Mouse (Mus musculus): ENCODE measurements around the gene Rab31. TPM values are rescaled to one million over a fixed set of nuclear protein-coding genes. Genes with fewer than 3 reads are reported as not detected.

Rab31 gene
- polyA plus RNA-seq, 1 experiment from 2014 or later = 73.3 TPM

DNA sequence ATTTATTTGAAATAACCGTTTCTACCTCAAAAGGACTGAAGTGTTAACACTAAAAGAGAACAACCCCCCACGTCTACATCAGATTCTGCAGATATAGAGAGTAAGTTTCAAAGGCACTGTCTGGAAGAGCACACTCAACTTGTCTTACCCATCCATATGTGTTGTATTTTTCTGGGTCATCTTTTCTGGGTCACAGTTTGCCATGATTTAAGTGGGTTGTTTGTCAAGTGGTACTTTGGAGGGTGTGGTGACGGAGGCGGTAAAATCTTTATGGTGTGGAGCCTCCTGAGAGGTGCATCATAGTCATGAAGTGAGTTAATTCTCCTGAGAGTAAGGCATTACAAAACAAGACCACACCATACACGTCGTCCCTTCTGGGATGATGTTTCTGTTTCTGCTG is 147.0 kb downstream of the Rab31 start:
- H3K9ac ChIP-seq = no peak overlapping the region
- WGBS = 84% methylated on average over 6 of the region's 6 CpGs

DNA sequence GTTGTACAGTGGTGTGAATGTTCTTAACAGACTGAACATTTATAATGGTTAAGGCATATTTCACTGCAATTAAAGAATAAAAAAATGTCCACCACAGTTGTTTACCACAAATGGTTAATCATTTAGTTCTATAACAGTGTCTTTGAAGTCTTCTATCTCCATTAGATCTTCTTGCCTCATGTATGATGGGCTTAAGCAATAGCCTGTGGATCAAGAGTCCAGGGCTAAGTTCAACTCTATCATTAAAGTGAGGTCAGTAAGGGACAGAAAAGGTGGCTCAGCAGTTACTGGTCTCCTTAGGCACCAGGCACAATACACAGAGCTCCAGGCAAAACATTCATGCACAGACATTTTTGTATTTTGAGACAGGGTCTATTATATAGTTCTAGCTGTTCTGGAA is 149.4 kb downstream of the Rab31 start:
- Histone ChIP-seq H3K27ac (no peak overlapping the region), H3K4me1 (no peaks in the 10 kb centered on the region), H3K36me3 (no peaks in the 10 kb centered on the region), H3K4me2 (replicated peaks) (no peak overlapping the region), H3K27me3 (replicated peaks) (no peaks in the 10 kb centered on the region), H3K9ac (no peak overlapping the region), H3K4me3 (no peak overlapping the region), H3K9me3 (no peaks in the 10 kb centered on the region)
- ATAC-seq (ENCODE audit: low FRiP score, low read depth) = no peak

More for the DNA sequence above, 147.0 kb downstream of the Rab31 start:
- ATAC-seq (ENCODE audit: low FRiP score, low read depth) = no peak
- H3K27ac ChIP-seq = no peak overlapping the region
- no peak overlapping the region for H3K4me2 ChIP-seq (replicated peaks)
- no peaks in the 10 kb centered on the region for H3K36me3 ChIP-seq
- no peaks in the 10 kb centered on the region for H3K4me1 ChIP-seq
- H3K9me3 ChIP-seq = no peaks in the 10 kb centered on the region
- no peaks in the 10 kb centered on the region for H3K27me3 ChIP-seq (replicated peaks)
- H3K4me3 ChIP-seq = no peak overlapping the region

DNA sequence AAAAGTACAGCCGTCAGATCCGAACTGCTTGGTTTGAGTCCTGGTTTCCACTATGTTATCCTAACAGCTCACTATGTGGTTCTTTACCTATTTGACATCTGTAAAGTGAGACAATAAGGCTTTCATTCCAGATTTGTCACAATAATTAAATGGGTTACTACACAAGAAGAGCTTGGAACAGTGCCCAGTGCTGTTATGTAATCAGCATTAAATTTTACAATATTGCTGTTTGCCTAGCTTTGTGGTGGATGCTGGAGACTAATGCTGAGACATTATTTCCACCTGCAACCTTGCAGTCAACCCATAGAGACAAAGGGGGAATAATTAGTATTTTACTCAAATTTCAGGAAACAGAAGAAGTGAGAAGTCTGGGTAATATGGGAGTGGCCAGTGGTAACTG is 154.1 kb downstream of the Rab31 start:
- no peak overlapping the region for H3K9ac ChIP-seq
- H3K27me3 ChIP-seq (replicated peaks) = no peaks in the 10 kb centered on the region
- no peak overlapping the region for H3K4me2 ChIP-seq (replicated peaks)
- no peaks in the 10 kb centered on the region for H3K9me3 ChIP-seq
- H3K36me3 ChIP-seq = no peaks in the 10 kb centered on the region
- no peak for ATAC-seq (ENCODE audit: low FRiP score, low read depth)
- no peak overlapping the region for H3K27ac ChIP-seq
- no peak overlapping the region for H3K4me3 ChIP-seq
- H3K4me1 ChIP-seq = no peaks in the 10 kb centered on the region; the same call in 1 of the 2 replicates
- WGBS = 89% methylated on average over 2 of the region's 2 CpGs

DNA sequence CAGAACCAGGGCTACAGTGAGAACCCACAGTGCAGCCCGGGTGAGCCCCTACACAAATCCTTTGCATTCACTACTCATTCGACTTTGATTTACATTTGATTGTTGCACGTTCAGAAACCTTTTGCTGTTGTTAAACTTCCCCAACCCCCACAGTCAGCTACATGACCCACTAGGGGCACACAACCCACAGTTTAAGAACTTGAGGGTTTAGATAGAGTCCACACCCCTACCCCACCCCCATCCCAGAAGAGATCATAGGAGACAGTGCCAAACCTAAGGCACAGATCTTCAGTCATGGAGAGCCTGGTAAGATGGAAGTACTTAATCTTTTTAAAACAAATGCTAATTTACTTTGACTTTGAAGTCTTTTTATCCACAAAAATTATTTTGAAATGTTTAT is 156.9 kb downstream of the Rab31 start:
- Histone ChIP-seq H3K4me1 (peaks cover 10% of the 10 kb centered on the region), H3K9me3 (no peaks in the 10 kb centered on the region), H3K27me3 (replicated peaks) (no peaks in the 10 kb centered on the region), H3K4me3 (no peak overlapping the region), H3K27ac (no peak overlapping the region), H3K4me2 (replicated peaks) (no peak overlapping the region), H3K36me3 (no peaks in the 10 kb centered on the region), H3K9ac (no peak overlapping the region)
- 34% methylated on average over 3 of the region's 3 CpGs for WGBS
- ATAC-seq (ENCODE audit: low FRiP score, low read depth) = no peak

DNA sequence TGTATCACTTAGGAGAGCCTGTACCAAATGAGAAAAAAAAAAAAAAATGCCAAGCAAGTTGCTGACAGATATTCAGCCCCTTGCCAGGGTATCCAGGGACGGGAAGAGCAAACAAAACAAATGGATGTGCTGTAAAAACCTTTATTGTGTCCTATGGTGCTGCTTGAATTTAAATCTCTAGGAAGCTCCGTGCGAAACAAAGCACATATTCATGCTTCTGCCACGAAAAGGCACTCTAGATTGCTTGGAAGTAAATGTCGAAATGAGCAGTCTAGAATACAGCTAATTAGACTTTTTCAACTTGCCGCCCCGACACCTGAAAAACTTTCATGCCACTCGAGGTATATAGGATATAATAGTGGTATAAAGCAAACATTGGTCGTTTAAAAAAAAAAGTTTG is 158.1 kb downstream of the Rab31 start:
- Histone ChIP-seq H3K4me1 (peaks cover 19% of the 10 kb centered on the region), H3K27me3 (replicated peaks) (no peaks in the 10 kb centered on the region), H3K9ac (peak overlapping the region; percentile 96), H3K36me3 (no peaks in the 10 kb centered on the region), H3K27ac (peak overlapping the region; percentile 99), H3K4me3 (peak overlapping the region; percentile 96), H3K4me2 (replicated peaks) (peak overlapping the region; percentile 79), H3K9me3 (no peaks in the 10 kb centered on the region)
- under 1% methylated on average over 9 of the region's 9 CpGs for WGBS
- ATAC-seq (ENCODE audit: low FRiP score, low read depth) = no peak

DNA sequence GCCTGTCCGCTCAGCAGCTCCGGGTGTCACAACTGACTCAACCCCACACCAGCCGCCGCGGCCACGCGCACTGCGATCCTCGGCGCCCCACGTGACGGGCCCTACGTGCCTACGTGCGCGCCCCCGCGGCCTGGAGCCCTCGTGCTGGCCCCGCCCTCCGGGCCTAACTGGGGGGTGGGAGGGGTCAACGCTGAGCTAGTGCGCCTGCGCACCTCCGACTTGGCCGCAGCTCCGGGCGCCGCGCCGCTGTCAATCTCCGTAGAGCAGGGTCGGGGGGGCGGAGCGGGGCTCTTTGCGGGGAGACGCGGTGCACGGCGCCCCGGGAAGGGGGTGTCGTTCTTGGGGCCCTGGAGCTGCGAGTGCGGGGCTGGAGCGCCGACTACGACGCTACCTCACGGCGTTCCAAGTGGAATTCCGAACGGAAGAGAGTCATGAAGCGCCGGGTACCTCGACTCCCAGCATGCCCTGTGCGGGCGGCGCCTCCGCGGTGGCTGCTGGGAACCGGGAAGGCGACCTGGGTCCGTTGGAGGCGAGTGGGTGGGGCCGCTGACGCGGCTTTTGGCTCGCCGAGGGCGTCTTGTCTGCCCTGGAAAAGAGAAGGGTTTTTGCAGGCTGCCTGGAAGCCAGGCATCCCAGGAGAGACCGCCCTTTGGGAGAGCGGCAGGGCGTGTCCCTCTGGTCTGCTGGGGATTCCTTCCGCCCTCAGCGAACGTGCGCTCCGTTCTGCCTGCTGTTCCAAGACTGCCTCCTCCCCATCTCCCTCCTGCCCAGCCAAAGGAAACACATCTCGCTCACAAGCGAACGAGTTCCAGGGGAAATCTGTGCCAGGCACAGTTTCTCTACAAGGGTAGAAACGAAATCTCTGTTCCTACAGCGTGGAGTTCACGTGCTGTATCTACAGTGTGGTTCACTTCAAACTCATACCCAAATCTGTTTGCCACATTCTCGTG is 158.8 kb downstream of the Rab31 start, which contains the start of gene Vapa:
Vapa (minus strand) TSS at position 93 of the 950 bp plus-strand sequence.
- Histone ChIP-seq H3K27ac (peak within 1 kb of the TSS; percentile 99), H3K27me3 (replicated peaks) (no peaks in the 10 kb centered on the region), H3K4me3 (peak within 1 kb of the TSS; percentile 96), H3K4me2 (replicated peaks) (peak within 1 kb of the TSS; percentile 79), H3K9me3 (no peaks in the 10 kb centered on the region), H3K4me1 (peaks cover 26% of the 10 kb centered on the region), H3K36me3 (no peaks in the 10 kb centered on the region), H3K9ac (peak within 1 kb of the TSS; percentile 96)
- ATAC-seq (ENCODE audit: low FRiP score, low read depth) = peak; percentile 92
- under 1% methylated on average over 85 of the region's 85 CpGs for WGBS

DNA sequence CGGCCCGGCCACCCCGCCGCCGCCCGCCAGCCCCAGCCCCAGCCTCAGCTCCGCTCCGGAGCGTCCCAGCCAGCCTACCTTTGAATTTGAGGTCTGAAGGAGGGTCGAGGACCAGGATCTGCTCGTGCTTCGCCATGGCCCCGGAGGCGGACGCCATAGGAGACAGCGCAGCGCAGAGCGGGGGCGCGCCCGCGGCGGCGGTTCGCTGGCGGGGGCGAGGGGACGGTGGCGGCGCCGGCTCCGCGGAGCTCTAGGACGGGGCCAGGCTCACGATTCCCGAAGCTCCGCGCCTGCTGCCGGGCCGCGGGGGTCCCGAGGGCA is 159.4 kb downstream of the Rab31 start:
- Histone ChIP-seq H3K4me1 (peaks cover 29% of the 10 kb centered on the region), H3K27me3 (replicated peaks) (no peaks in the 10 kb centered on the region), H3K9me3 (no peaks in the 10 kb centered on the region), H3K4me3 (peak overlapping the region; percentile 96), H3K9ac (peak overlapping the region; percentile 96), H3K27ac (peak overlapping the region; percentile 99), H3K36me3 (no peaks in the 10 kb centered on the region), H3K4me2 (replicated peaks) (peak overlapping the region; percentile 79)
- under 1% methylated on average over 42 of the region's 42 CpGs for WGBS
- ATAC-seq (ENCODE audit: low FRiP score, low read depth) = peak; percentile 71

DNA sequence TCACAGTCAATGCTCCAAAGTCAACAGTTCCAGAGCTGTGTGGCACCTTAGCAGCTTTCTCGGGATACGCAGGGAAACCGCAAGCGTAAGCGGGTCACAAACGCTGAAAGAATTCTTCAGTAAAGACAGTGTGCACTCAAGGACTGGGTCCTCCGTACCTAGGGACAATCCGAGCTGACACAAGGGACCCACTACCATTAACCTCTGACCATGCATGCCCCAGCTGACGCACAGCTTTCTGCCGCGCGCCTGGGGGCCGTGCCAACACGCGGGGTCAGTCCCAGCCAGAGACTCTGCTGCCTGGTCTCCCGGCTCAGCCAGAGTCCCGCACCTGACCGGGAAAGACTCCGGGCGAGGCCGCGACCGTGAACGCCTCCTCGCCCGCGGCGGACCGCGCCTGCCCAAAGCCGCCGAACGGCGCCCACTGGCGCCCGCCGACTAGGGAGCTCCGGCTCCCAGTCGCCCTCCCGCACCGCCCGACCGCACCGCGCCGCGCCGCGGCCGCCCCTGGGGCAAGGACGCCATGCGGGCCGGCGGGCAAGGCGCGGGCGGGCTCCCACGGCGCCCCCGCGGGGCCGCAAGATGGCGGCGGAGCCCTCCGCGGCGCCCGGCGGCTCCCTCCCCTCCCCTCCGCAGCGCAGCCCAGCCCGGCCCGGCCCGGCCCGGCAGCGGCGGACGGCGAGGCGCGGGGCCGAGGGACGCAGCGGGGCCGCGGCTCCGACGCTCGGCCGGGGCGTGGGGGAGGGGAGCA is 160.0 kb downstream of the Rab31 start:
- under 1% methylated on average over 42 of the region's 91 CpGs for WGBS

DNA sequence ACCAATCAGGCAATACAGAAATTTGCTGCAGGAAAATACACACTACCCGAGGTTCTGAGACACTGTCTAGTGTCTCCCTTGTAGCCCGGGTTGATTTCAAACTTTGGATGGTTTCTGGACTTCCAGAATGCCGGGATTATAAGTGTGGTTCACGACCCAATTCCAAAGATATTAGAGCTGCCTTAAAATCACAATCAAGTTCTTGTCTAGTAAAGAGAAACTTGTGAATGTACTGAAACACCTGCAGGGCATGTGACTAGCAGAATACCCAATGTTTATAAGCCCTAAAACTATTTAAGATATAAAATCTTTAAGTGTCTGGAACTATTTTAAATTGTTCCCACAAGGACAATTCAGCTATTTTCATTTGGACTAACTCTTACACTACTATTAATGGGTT is 160.8 kb downstream of the Rab31 start:
- H3K4me1 ChIP-seq = peaks cover 32% of the 10 kb centered on the region
- H3K9me3 ChIP-seq = no peaks in the 10 kb centered on the region
- no peaks in the 10 kb centered on the region for H3K27me3 ChIP-seq (replicated peaks)
- no peaks in the 10 kb centered on the region for H3K36me3 ChIP-seq
- no peak for ATAC-seq (ENCODE audit: low FRiP score, low read depth)
- H3K4me3 ChIP-seq = peak overlapping the region; percentile 96
- no peak overlapping the region for H3K27ac ChIP-seq
- 0 out of 2 replicates have a peak overlapping the region, but pooled peaks have one; percentile 21 for H3K9ac ChIP-seq
- WGBS = 14% methylated on average over 4 of the region's 4 CpGs
- H3K4me2 ChIP-seq (replicated peaks) = peak overlapping the region; percentile 79

More for the DNA sequence above, 160.0 kb downstream of the Rab31 start:
- peaks cover 32% of the 10 kb centered on the region for H3K4me1 ChIP-seq
- H3K36me3 ChIP-seq = no peaks in the 10 kb centered on the region
- no peaks in the 10 kb centered on the region for H3K9me3 ChIP-seq
- peak overlapping the region; percentile 96 for H3K9ac ChIP-seq
- no peaks in the 10 kb centered on the region for H3K27me3 ChIP-seq (replicated peaks)
- H3K4me3 ChIP-seq = peak overlapping the region; percentile 96
- peak overlapping the region; percentile 79 for H3K4me2 ChIP-seq (replicated peaks)
- ATAC-seq (ENCODE audit: low FRiP score, low read depth) = peak; percentile 49
- peak overlapping the region; percentile 99 for H3K27ac ChIP-seq

DNA sequence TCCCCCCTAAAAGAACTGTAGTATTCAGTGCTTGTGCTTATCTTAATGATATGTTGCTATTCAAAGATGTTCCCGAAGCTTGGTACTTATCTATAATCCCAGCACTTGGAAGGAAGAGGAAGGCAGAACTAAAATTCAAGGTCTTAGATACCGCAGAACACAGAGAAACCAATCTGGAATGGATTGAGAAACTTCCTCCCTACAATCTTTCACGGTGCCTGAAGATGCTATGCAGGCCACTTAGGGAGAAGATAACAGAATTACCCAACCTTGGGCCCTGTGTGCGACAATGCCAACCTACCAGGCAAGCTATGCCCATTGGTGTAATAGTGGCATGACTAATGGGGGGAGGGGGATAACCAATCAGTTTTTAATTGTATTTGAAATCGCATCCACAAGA is 163.8 kb downstream of the Rab31 start:
- no peak overlapping the region for H3K4me2 ChIP-seq (replicated peaks)
- no peaks in the 10 kb centered on the region for H3K27me3 ChIP-seq (replicated peaks)
- H3K36me3 ChIP-seq = no peaks in the 10 kb centered on the region
- no peak overlapping the region for H3K4me3 ChIP-seq
- no peak overlapping the region for H3K27ac ChIP-seq
- WGBS = 82% methylated on average over 5 of the region's 5 CpGs
- peaks cover 32% of the 10 kb centered on the region for H3K4me1 ChIP-seq
- no peaks in the 10 kb centered on the region for H3K9me3 ChIP-seq
- no peak overlapping the region for H3K9ac ChIP-seq
- no peak for ATAC-seq (ENCODE audit: low FRiP score, low read depth)

DNA sequence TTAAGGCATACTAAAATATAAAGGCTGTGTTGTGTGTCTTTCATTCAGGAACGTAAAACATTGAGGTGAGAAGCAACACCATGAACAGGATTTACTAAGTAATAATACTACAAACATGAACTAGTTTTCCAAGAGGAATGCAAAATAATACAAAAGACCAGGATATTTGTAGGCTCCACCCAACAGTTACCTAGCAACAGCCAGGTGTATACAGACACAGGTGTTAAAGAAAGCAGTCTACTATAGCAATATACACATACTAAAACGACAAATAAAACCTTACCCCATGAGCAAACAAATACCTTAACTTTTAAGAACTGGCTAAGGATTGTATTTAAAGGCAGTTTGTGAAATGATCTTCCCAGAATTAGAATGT is 164.3 kb downstream of the Rab31 start:
- peaks cover 32% of the 10 kb centered on the region for H3K4me1 ChIP-seq
- WGBS = 77% methylated on average over 2 of the region's 2 CpGs
- H3K4me3 ChIP-seq = no peak overlapping the region
- no peaks in the 10 kb centered on the region for H3K9me3 ChIP-seq
- H3K27ac ChIP-seq = no peak overlapping the region
- ATAC-seq (ENCODE audit: low FRiP score, low read depth) = no peak
- H3K4me2 ChIP-seq (replicated peaks) = no peak overlapping the region
- H3K36me3 ChIP-seq = no peaks in the 10 kb centered on the region
- H3K27me3 ChIP-seq (replicated peaks) = no peaks in the 10 kb centered on the region
- H3K9ac ChIP-seq = no peak overlapping the region

DNA sequence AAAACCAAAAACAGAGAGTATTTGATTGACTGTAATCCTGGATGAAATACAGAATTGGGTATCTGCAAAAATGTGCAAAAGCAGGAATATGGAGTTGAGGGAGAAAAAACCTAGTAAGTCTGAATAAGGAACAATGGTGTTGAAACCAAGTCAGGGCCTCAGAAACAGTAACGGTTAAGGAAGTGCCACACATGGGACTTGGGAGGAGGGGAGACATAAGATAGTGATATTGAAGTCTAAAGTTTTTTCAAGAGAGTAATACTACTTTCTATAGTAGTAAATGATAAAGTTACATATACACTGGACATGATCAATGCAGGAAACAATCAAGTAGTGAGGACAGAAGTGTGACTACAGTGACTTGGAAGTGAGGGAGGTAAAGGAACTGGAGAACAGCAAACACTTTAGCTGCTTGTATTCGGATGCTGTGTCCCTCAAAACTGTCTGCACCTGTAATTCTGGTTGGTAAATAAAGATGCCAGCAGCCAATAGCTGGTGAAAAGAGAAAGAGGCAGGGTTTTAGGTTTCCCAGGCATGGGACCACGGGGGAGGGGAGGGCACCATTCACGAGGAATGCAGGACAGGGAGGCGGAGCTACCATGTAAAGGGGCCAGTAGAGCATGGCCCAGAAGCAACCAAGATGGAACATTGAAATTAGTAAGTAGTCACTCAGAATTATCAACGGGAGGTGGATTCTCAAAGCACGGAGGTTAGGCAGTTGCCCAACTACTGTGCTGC is 164.8 kb downstream of the Rab31 start:
- Histone ChIP-seq H3K36me3 (no peaks in the 10 kb centered on the region), H3K27me3 (replicated peaks) (no peaks in the 10 kb centered on the region), H3K4me2 (replicated peaks) (no peak overlapping the region), H3K9ac (no peak overlapping the region), H3K4me1 (peaks cover 32% of the 10 kb centered on the region), H3K9me3 (no peaks in the 10 kb centered on the region), H3K4me3 (no peak overlapping the region), H3K27ac (no peak overlapping the region)
- no peak for ATAC-seq (ENCODE audit: low FRiP score, low read depth)
- 55% methylated on average over 7 of the region's 7 CpGs for WGBS
